Mouse (Mus musculus) heart, embryonic 10.5 days (tissue): ENCODE measurements around the gene Tagln. TPM values are rescaled to one million over a fixed set of nuclear protein-coding genes. Genes with fewer than 3 reads are reported as not detected.

Source experiments
- DNase-seq: peaks from one replicate; pipeline ENCODE4 v3.0.0-alpha.2; 2017; ENCODE audit warnings: low spot score
- H3K27ac ChIP-seq: fragments of 300-500 bp; sonication (generic); 2 replicates; pipeline ENCODE4 v1.5.1; 2016; ENCODE audit warnings: mild to moderate bottlenecking
- H3K27me3 ChIP-seq: fragments of 300-500 bp; sonication (generic); 2 replicates; pipeline ENCODE4 v1.6.1; 2016; ENCODE audit warnings: mild to moderate bottlenecking; ENCODE audit not compliant: poor library complexity, insufficient read depth, severe bottlenecking
- H3K36me3 ChIP-seq: fragments of 300-500 bp; sonication (generic); 2 replicates; pipeline ENCODE4 v1.6.1; 2016; ENCODE audit warnings: mild to moderate bottlenecking, moderate library complexity
- H3K4me1 ChIP-seq: fragments of 300-500 bp; sonication (generic); 2 replicates; pipeline ENCODE4 v1.6.1; 2016; ENCODE audit warnings: mild to moderate bottlenecking
- H3K4me3 ChIP-seq: fragments of 300-500 bp; sonication (generic); 2 replicates; pipeline ENCODE4 v1.5.1; 2016; ENCODE audit warnings: mild to moderate bottlenecking, moderate library complexity
- H3K9me3 ChIP-seq: fragments of 300-500 bp; sonication (generic); 2 replicates; pipeline ENCODE4 v1.6.1; 2016; ENCODE audit warnings: mild to moderate bottlenecking, moderate library complexity
- WGBS: fragments of 180-500 bp; shearing (Covaris S2); methylation state at CpG from one replicate; pipeline ENCODE4 v1.1.7; 2016; 5-methylcytosine and 5-hydroxymethylcytosine counted together
- polyA plus RNA-seq: library from polyadenylated mRNA; unstranded; fragments of >200 nt; fragmentation: Nextera tagmentation; extraction: Ambion mirVana; gene quantifications from 2 replicates; pipeline ENCODE4 v1.2.1, GENCODE M21; 2016

The Tagln gene
- polyA plus RNA-seq = 303 and 413 TPM in 2 replicates

DNA sequence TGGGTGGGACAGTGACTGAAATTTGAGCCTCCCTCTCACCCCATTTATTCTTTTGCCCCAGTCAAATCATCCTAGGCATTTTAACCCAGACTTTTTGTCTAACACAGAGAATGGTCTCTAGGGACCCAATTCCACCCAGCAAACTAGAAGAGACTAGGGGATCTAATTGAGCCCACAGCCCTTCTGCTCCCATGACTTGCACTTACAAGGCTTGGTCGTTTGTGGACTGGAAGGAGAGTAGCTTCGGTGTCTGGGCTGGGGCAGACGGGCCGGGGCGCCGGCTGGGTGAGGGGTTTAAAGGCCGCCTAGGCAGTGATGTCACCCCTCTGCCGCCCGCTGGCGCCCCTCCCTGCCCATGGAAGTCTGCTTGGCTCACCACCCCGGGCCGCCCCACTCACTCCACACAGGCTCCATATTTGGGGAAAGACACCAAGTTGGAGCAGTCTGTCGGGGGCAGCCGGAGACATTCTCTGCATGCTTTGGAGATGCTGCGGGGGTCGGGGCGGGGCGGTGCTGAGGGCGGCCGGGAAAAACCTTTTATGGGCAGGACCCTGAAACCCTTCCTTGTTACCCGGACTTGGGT lies at the start of gene Tagln:
Gene Tagln (minus strand): TSS at position 431 of the 583 bp plus-strand sequence.
- DNase-seq = peak; percentile 95
- Histone ChIP-seq H3K27ac (peak within 1 kb of the TSS; percentile 88), H3K4me3 (peak within 1 kb of the TSS; percentile 57), H3K36me3 (peaks cover 45% of the 10 kb centered on the region), H3K27me3 (no peaks in the 10 kb centered on the region), H3K9me3 (no peaks in the 10 kb centered on the region), H3K4me1 (peaks cover 48% of the 10 kb centered on the region)
- 3% methylated on average over 21 of the region's 21 CpGs for WGBS

DNA sequence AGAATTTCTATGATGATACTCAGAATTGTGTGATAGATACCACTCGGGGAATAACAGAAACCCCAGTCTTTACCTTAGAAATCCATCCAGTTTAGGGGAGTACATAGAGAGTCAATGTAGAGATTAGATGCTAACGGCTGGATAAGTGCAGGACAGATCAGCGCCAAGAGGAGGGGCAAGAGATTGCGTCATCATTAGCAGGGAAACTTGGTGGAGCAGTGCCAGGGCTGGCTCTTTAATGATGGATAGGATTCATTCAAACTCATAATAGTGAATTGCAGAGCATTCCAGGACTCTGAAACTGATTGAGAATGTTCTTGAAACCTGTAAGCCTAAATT lies 49.3 kb upstream of the Tagln start:
- DNase-seq = no peak
- no peaks in the 10 kb centered on the region for H3K27me3 ChIP-seq
- H3K4me3 ChIP-seq = peak overlapping the region; percentile 99
- 0 out of 2 replicates have a peak, but pooled peaks cover 4% of the 10 kb centered on the region for H3K36me3 ChIP-seq
- H3K27ac ChIP-seq = peak overlapping the region; percentile 99
- 4% methylated on average over 4 of the region's 4 CpGs for WGBS
- peaks cover 21% of the 10 kb centered on the region for H3K4me1 ChIP-seq
- no peaks in the 10 kb centered on the region for H3K9me3 ChIP-seq

GRCm38 (mm10) chr9:45984409-45985228 lies 48.8 kb upstream of the Tagln start:
- DNase-seq = peak; percentile 95
- H3K36me3 ChIP-seq = 0 out of 2 replicates have a peak, but pooled peaks cover 4% of the 10 kb centered on the region
- peaks cover 21% of the 10 kb centered on the region for H3K4me1 ChIP-seq
- no peaks in the 10 kb centered on the region for H3K9me3 ChIP-seq
- H3K27me3 ChIP-seq = no peaks in the 10 kb centered on the region
- peak overlapping the region; percentile 99 for H3K4me3 ChIP-seq
- peak overlapping the region; percentile 99 for H3K27ac ChIP-seq
- WGBS = under 1% methylated on average over 76 of the region's 76 CpGs

GRCm38 (mm10) chr9:45983676-45984408 lies 48.0 kb upstream of the Tagln start:
- DNase-seq = peak; percentile 80
- Histone ChIP-seq H3K4me3 (peak overlapping the region; percentile 99), H3K27ac (peak overlapping the region; percentile 99), H3K4me1 (peaks cover 21% of the 10 kb centered on the region), H3K36me3 (0 out of 2 replicates have a peak, but pooled peaks cover 4% of the 10 kb centered on the region), H3K9me3 (no peaks in the 10 kb centered on the region), H3K27me3 (no peaks in the 10 kb centered on the region)
- 1% methylated on average over 23 of the region's 23 CpGs for WGBS

DNA sequence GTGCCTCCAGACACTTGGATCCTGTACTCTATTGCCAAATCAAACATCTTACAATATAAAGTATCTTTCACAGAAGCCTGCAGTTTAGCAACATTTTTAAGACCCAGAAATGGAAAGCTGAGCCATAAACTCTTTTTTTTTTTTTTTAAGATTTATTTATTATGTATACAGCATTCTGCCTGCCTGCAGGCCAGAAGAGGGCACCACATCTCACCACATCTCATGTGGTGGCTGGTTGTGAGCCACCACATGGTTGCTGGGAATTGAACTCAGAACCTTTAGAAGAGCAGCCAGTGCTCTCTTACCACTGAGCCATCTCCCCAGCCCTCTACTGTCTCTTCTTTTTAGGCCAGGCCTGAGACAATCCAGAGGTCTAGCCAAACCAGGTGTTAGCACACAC lies 45.5 kb upstream of the Tagln start:
- peaks cover 4% of the 10 kb centered on the region; the same call in 1 of the 2 replicates for H3K36me3 ChIP-seq
- no peaks in the 10 kb centered on the region for H3K9me3 ChIP-seq
- H3K4me3 ChIP-seq = no peak overlapping the region
- no peaks in the 10 kb centered on the region for H3K27me3 ChIP-seq
- H3K4me1 ChIP-seq = peaks cover 21% of the 10 kb centered on the region
- no peak overlapping the region for H3K27ac ChIP-seq
- no peak for DNase-seq

- Histone ChIP-seq H3K4me3 (no peak overlapping the region), H3K36me3 (peaks cover 9% of the 10 kb centered on the region), H3K9me3 (no peaks in the 10 kb centered on the region), H3K4me1 (peaks cover 21% of the 10 kb centered on the region), H3K27ac (no peak overlapping the region), H3K27me3 (no peaks in the 10 kb centered on the region)
- 91% methylated on average over 1 of the region's 1 CpGs for whole genome bisulfite sequencing
- no peak for DNase-seq
Observed at GRCm38 (mm10) chr9:45980611-45981010, 44.8 kb upstream of the Tagln start.

DNA sequence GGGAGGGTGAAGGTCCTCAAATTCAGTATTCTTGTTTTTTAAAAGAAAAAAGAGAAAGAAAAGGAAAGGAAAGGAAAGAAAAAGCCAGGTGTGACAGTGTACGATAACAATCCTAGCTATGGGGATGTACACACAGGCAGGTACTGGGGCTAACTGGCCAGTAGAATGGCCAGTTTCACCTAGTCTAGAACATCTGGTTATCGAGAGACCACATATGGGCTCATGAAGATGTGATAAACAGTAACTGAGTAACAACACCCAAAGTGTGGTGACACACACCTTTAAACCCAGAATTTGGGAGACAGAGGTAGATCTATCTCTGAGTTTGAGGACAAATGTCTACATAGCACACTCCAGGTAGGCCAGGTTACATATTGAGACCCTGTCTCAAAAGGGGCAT lies 43.9 kb upstream of the Tagln start:
- no peak for DNase-seq
- H3K27me3 ChIP-seq = no peaks in the 10 kb centered on the region
- H3K4me1 ChIP-seq = peaks cover 18% of the 10 kb centered on the region
- no peak overlapping the region for H3K4me3 ChIP-seq
- no peaks in the 10 kb centered on the region for H3K9me3 ChIP-seq
- H3K36me3 ChIP-seq = peaks cover 16% of the 10 kb centered on the region
- no peak overlapping the region for H3K27ac ChIP-seq
- 88% methylated on average over 2 of the region's 2 CpGs for WGBS

- Histone ChIP-seq H3K36me3 (peaks cover 38% of the 10 kb centered on the region), H3K4me3 (no peak overlapping the region), H3K4me1 (no peaks in the 10 kb centered on the region), H3K9me3 (no peaks in the 10 kb centered on the region), H3K27ac (no peak overlapping the region), H3K27me3 (no peaks in the 10 kb centered on the region)
- 94% methylated on average over 2 of the region's 2 CpGs for whole genome bisulfite sequencing
- no peak for DNase-seq
Observed at GRCm38 (mm10) chr9:45976884-45977283, 41.0 kb upstream of the Tagln start.

GRCm38 (mm10) chr9:45963577-45963976 lies 27.7 kb upstream of the Tagln start:
- H3K27ac ChIP-seq = no peak overlapping the region
- no peaks in the 10 kb centered on the region for H3K9me3 ChIP-seq
- WGBS = 85% methylated on average over 6 of the region's 6 CpGs
- H3K27me3 ChIP-seq = no peaks in the 10 kb centered on the region
- H3K36me3 ChIP-seq = peaks cover 71% of the 10 kb centered on the region
- H3K4me1 ChIP-seq = 0 out of 2 replicates have a peak, but pooled peaks cover 8% of the 10 kb centered on the region
- no peak overlapping the region for H3K4me3 ChIP-seq
- no peak for DNase-seq

DNA sequence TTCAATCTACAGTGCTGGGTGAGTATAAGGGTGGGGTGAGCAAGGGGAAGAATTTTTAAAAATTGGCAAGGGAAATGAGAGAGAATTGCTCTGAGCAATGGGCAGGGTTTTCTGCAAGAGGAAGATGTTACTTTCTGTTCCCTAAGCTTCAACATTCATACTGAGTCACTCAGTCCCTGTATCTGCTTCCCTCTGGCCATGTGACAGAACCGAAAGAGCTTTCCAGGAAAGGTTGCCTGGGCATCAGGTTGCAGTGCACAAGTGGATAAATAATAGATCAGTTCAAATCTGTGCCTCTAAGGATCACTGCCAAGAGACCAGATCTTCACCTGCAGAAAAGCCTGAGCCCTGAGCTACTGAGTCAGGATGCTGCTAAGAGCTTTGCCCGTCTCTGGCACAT lies 26.0 kb upstream of the Tagln start:
- WGBS = 69% methylated on average over 2 of the region's 2 CpGs
- Histone ChIP-seq H3K9me3 (no peaks in the 10 kb centered on the region), H3K36me3 (peaks cover 55% of the 10 kb centered on the region)

DNA sequence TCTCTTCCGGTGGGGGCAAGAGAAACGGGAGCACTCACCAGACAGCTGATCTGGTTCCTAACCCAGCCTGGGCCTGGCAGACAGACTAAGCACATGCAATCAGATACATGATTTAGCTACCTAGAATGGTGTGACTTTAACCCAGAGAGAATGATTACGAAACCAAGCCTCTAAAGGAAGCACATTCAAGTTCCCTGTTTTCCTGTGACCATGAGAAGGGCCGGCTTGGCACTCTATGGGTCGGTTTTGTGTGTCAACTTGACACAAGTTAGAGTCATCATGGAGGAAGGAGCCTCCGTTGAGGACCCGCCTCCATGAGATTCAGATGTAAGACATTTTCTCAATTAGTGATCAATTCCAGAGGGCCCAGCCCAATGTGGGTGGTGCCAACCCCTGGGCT lies 23.8 kb upstream of the Tagln start:
- DNase-seq = no peak
- Histone ChIP-seq H3K36me3 (peaks cover 35% of the 10 kb centered on the region), H3K9me3 (no peaks in the 10 kb centered on the region), H3K4me3 (no peak overlapping the region), H3K4me1 (peaks cover 13% of the 10 kb centered on the region; the same call in 1 of the 2 replicates), H3K27me3 (no peaks in the 10 kb centered on the region), H3K27ac (no peak overlapping the region)
- 83% methylated on average over 7 of the region's 7 CpGs for WGBS

More for the DNA sequence above, 26.0 kb upstream of the Tagln start:
- Histone ChIP-seq H3K4me3 (no peak overlapping the region), H3K27me3 (no peaks in the 10 kb centered on the region), H3K27ac (no peak overlapping the region), H3K4me1 (0 out of 2 replicates have a peak, but pooled peaks cover 8% of the 10 kb centered on the region)
- no peak for DNase-seq

- Histone ChIP-seq H3K4me3 (no peak overlapping the region), H3K9me3 (no peaks in the 10 kb centered on the region), H3K36me3 (peaks cover 28% of the 10 kb centered on the region), H3K27me3 (no peaks in the 10 kb centered on the region), H3K27ac (no peak overlapping the region), H3K4me1 (peaks cover 20% of the 10 kb centered on the region)
- 62% methylated on average over 4 of the region's 4 CpGs for WGBS
- DNase-seq = no peak
Observed at GRCm38 (mm10) chr9:45958851-45959250, 23.0 kb upstream of the Tagln start.
